Mouse (Mus musculus) kidney, adult 2 months (tissue): ENCODE data around the gene Fam216a. TPM values are rescaled to one million over a fixed set of nuclear protein-coding genes. Genes with fewer than 3 reads are reported as not detected.

Source experiments
- DNase-seq: peaks from one replicate; pipeline ENCODE4 v3.0.0; 2021
- H3K27ac ChIP-seq: fragments of 200-500 bp; 2 replicates; pipeline ENCODE4 v1.5.1; 2012; ENCODE audit warnings: low read depth, low read length, control low read depth, inconsistent platforms; ENCODE audit not compliant: insufficient read depth
- H3K27me3 ChIP-seq: fragments of 200-500 bp; replicated peaks from 2 replicates; pipeline ENCODE4 v1.6.1; 2012; ENCODE audit warnings: mild to moderate bottlenecking, moderate library complexity, low read length, inconsistent platforms; ENCODE audit not compliant: control insufficient read depth, insufficient read depth
- H3K36me3 ChIP-seq: fragments of 200-500 bp; 2 replicates; pipeline ENCODE4 v1.6.1; 2012; ENCODE audit warnings: mild to moderate bottlenecking, moderate library complexity, low read length, inconsistent platforms; ENCODE audit not compliant: control insufficient read depth, insufficient read depth
- H3K4me1 ChIP-seq: fragments of 200-500 bp; 2 replicates; pipeline ENCODE4 v1.6.1; 2011; ENCODE audit warnings: low read length; ENCODE audit not compliant: control insufficient read depth, insufficient read depth
- H3K4me3 ChIP-seq: fragments of 200-500 bp; 2 replicates; pipeline ENCODE4 v1.5.1; 2011; ENCODE audit warnings: mild to moderate bottlenecking, low read depth, low read length, control low read depth; ENCODE audit not compliant: insufficient read depth
- CTCF ChIP-seq: fragments of 200-500 bp; conservative IDR thresholded peaks from 2 replicates; pipeline ENCODE4 v1.5.1; 2011; ENCODE audit warnings: low read depth, mild to moderate bottlenecking, control low read depth, low read length, moderate library complexity, mixed read lengths; ENCODE audit not compliant: insufficient read depth, insufficient read length
- POLR2A ChIP-seq: fragments of 200-500 bp; IDR thresholded peaks from one replicate; pipeline ENCODE4 v1.6.1; 2011; ENCODE audit warnings: low read depth, low read length, control low read depth
- WGBS: fragments of 180-500 bp; shearing (Covaris S2); methylation state at CpG from one replicate; pipeline ENCODE4 v1.1.7; 2018; 5-methylcytosine and 5-hydroxymethylcytosine counted together
- polyA plus RNA-seq: library from polyadenylated mRNA; depleted of rRNA; stranded (reverse); fragments of >200 nt; gene quantifications from 2 replicates; pipeline ENCODE4 v1.2.3, GENCODE M21; 2012

The Fam216a gene
- polyA plus RNA-seq, 1 experiment: 20.8 TPM

GRCm38 (mm10) chr5:122336554-122337294 lies 35.4 kb downstream of the Fam216a start:
- no peaks in the 10 kb centered on the region for H3K27me3 ChIP-seq
- peaks cover 3% of the 10 kb centered on the region; the same call in 1 of the 2 replicates for H3K4me1 ChIP-seq
- TF ChIP-seq CTCF (no peak), POLR2A (no peak)
- H3K4me3 ChIP-seq: no peak overlapping the region
- DNase-seq: no peak
- 89% methylated on average over 7 of the region's 7 CpGs for WGBS
- H3K27ac ChIP-seq: no peak overlapping the region
- H3K36me3 ChIP-seq: no peaks in the 10 kb centered on the region

GRCm38 (mm10) chr5:122334682-122335081 lies 37.5 kb downstream of the Fam216a start:
- H3K4me3 ChIP-seq: no peak overlapping the region
- no peak for DNase-seq
- H3K36me3 ChIP-seq: no peaks in the 10 kb centered on the region
- 58% methylated on average over 3 of the region's 3 CpGs for WGBS
- no peak for TF ChIP-seq POLR2A
- TF ChIP-seq CTCF: no peak
- H3K4me1 ChIP-seq: peaks cover 3% of the 10 kb centered on the region; the same call in 1 of the 2 replicates
- no peaks in the 10 kb centered on the region for H3K27me3 ChIP-seq
- no peak overlapping the region for H3K27ac ChIP-seq

GRCm38 (mm10) chr5:122330269-122330668 lies 41.9 kb downstream of the Fam216a start:
- peaks cover 3% of the 10 kb centered on the region; the same call in 1 of the 2 replicates for H3K4me1 ChIP-seq
- TF ChIP-seq CTCF: no peak
- TF ChIP-seq POLR2A: no peak
- H3K27ac ChIP-seq: no peak overlapping the region
- WGBS: 82% methylated on average over 4 of the region's 4 CpGs
- no peak overlapping the region for H3K4me3 ChIP-seq
- no peaks in the 10 kb centered on the region for H3K27me3 ChIP-seq
- DNase-seq: no peak
- no peaks in the 10 kb centered on the region for H3K36me3 ChIP-seq

- no peak for DNase-seq
- no peaks in the 10 kb centered on the region for H3K27me3 ChIP-seq
- H3K36me3 ChIP-seq: no peaks in the 10 kb centered on the region
- H3K4me3 ChIP-seq: no peak overlapping the region
- no peak for TF ChIP-seq POLR2A
- TF ChIP-seq CTCF: no peak
- WGBS: 81% methylated on average over 3 of the region's 3 CpGs
- H3K27ac ChIP-seq: no peak overlapping the region
- H3K4me1 ChIP-seq: no peaks in the 10 kb centered on the region
Measured at GRCm38 (mm10) chr5:122327283-122327682, 44.9 kb downstream of the Fam216a start.

GRCm38 (mm10) chr5:122325477-122325876 lies 46.7 kb downstream of the Fam216a start:
- WGBS: 90% methylated on average over 8 of the region's 8 CpGs
- H3K4me3 ChIP-seq: no peak overlapping the region
- H3K27ac ChIP-seq: no peak overlapping the region

GRCm38 (mm10) chr5:122324608-122325431 lies 47.3 kb downstream of the Fam216a start:
- Histone ChIP-seq H3K4me1 (no peaks in the 10 kb centered on the region), H3K27ac (no peak overlapping the region), H3K27me3 (no peaks in the 10 kb centered on the region), H3K4me3 (no peak overlapping the region), H3K36me3 (no peaks in the 10 kb centered on the region)
- no peak for TF ChIP-seq POLR2A
- no peak for TF ChIP-seq CTCF
- no peak for DNase-seq
- 81% methylated on average over 23 of the region's 23 CpGs for WGBS

More at GRCm38 (mm10) chr5:122325477-122325876, 46.7 kb downstream of the Fam216a start:
- no peaks in the 10 kb centered on the region for H3K4me1 ChIP-seq
- H3K36me3 ChIP-seq: no peaks in the 10 kb centered on the region
- TF ChIP-seq POLR2A (no peak), CTCF (no peak)
- no peaks in the 10 kb centered on the region for H3K27me3 ChIP-seq
- DNase-seq: no peak

- H3K4me3 ChIP-seq: no peak overlapping the region
- no peaks in the 10 kb centered on the region for H3K36me3 ChIP-seq
- DNase-seq: no peak
Measured at GRCm38 (mm10) chr5:122323523-122323922, 48.6 kb downstream of the Fam216a start.

More at GRCm38 (mm10) chr5:122323523-122323922, 48.6 kb downstream of the Fam216a start:
- H3K27me3 ChIP-seq: no peaks in the 10 kb centered on the region
- no peak overlapping the region for H3K27ac ChIP-seq
- TF ChIP-seq POLR2A (no peak), CTCF (no peak)
- H3K4me1 ChIP-seq: no peaks in the 10 kb centered on the region
- WGBS: 75% methylated on average over 8 of the region's 8 CpGs
